In the genomic region with DNA sequence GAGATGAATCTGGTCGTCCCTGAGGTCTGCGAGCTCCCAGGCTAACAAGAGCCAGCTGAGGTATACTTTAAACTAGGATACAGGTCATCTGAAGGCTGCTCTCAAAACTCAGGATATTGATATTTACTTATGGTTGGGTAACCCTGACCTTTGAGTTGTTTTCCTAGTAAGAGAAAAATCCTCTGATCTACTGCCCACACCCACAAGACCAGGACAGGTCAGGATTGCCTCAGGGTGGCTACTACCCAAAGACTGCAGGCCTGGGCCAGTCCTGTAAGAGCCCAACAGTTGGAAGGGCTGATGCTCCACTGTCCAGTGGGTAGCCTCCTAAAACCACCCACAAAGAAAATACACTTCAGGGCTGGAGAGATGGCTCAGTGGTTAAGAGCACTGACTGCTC, we compare ENCODE assay signal across 29 mouse cellular contexts. TPM values are rescaled to one million over a fixed set of nuclear protein-coding genes. Genes with fewer than 3 reads are reported as not detected.
DNase-seq lines count a peak whose midpoint lies in the region; ATAC-seq and TF ChIP-seq lines count a peak whose summit lies in the region.
"Had no signal": no experiment of that assay in that cellular context is flagged by ENCODE, and none has a peak within 500 bp of the region (broad histone marks: within the 10 kb centered on the region; RNA-seq: fewer than 3 reads in every experiment).

No protein-coding gene starts in this region.

- no peak overlapping the region for H3K4me3 ChIP-seq in intestine, postnatal 0 days (ENCODE audit: low read depth, low read length)
- H3K4me3 ChIP-seq in intestine, embryonic 15.5 days (replicated peaks), result no peak overlapping the region
- no peak overlapping the region for H3K4me3 ChIP-seq in liver, embryonic 14.5 days (ENCODE audit: insufficient read depth in 1 of 2, low read depth in 2 of 2, low read length in 2 of 2)
- no peak overlapping the region for H3K4me3 ChIP-seq in stomach, postnatal 0 days (ENCODE audit: low read depth, low read length)
- H3K4me3 ChIP-seq: heart, embryonic 10.5 days; hindbrain, embryonic 12.5 days; left cerebral cortex, adult 2 months; limb, embryonic 12.5 days; neural tube, embryonic 13.5 days had no signal

- no peak overlapping the region for H3K9ac ChIP-seq in intestine, postnatal 0 days (ENCODE audit: low read depth, low read length)
- no peak overlapping the region for H3K9ac ChIP-seq in intestine, embryonic 15.5 days
- H3K9ac ChIP-seq in liver, embryonic 14.5 days (replicated peaks), result no peak overlapping the region
- H3K9ac ChIP-seq in stomach, postnatal 0 days (ENCODE audit: low read length), result no peak overlapping the region
- H3K9ac ChIP-seq: hindbrain, embryonic 12.5 days; limb, embryonic 12.5 days; neural tube, embryonic 13.5 days had no signal

- no peak for TF ChIP-seq CTCF in intestine, postnatal 0 days (IDR thresholded peaks at IDR 0.05; ENCODE audit: low read depth)
- TF ChIP-seq CTCF in liver, embryonic 14.5 days (IDR thresholded peaks at IDR 0.05; ENCODE audit: low read depth), result no peak
- TF ChIP-seq CTCF in stomach, postnatal 0 days (IDR thresholded peaks at IDR 0.05; ENCODE audit: low read depth), result no peak

- DNase-seq in liver, result peak; percentile 26
- DNase-seq in liver, embryonic 14.5 days (ENCODE audit: low read depth in 3 of 3, low spot score in 3 of 3), result peak; percentile 22 to 31 (median 26)
- DNase-seq in stomach, postnatal 0 days (ENCODE audit: low spot score), result no peak
- DNase-seq in gastrocnemius, adult 8-10 months (ENCODE audit: low spot score in 2 of 2), result no peak
- no peak for DNase-seq in lung, postnatal 14 days
- DNase-seq: adrenal gland, postnatal 14 days; cerebellum, adult 11 months; cerebellum, adult 9-10 months; cerebellum, postnatal 36 days; gastrocnemius, postnatal 25 days; heart, adult 11 months; heart, postnatal 36 days; kidney, adult 8-10 months; kidney, postnatal 14 days; lung, adult 2 months; lung, postnatal 10 days; thymus, adult 2 months; thymus, postnatal 36 days had no signal

- no peaks in the 10 kb centered on the region for H3K4me1 ChIP-seq in intestine, postnatal 0 days (replicated peaks; ENCODE audit: control insufficient read depth, insufficient read depth, low read length)
- H3K4me1 ChIP-seq in intestine, embryonic 15.5 days (replicated peaks), result no peaks in the 10 kb centered on the region
- H3K4me1 ChIP-seq in liver, embryonic 14.5 days (replicated peaks; ENCODE audit: control insufficient read depth in 2 of 2, insufficient read depth in 2 of 2, low read length in 1 of 2), result no peaks in the 10 kb centered on the region; a peak in 1 of 4 replicates
- no peaks in the 10 kb centered on the region for H3K4me1 ChIP-seq in stomach, postnatal 0 days (replicated peaks; ENCODE audit: control insufficient read depth, insufficient read depth)
- H3K4me1 ChIP-seq: hindbrain, embryonic 12.5 days; limb, embryonic 12.5 days; neural tube, embryonic 13.5 days had no signal

- no peak for TF ChIP-seq EP300 in liver, embryonic 14.5 days (IDR thresholded peaks at IDR 0.05; ENCODE audit: low read depth)
- TF ChIP-seq EP300 in stomach, postnatal 0 days (optimal IDR thresholded peaks at IDR 0.05), result no peak

- H3K27ac ChIP-seq in intestine, postnatal 0 days (ENCODE audit: low read depth, low read length), result no peak overlapping the region
- H3K27ac ChIP-seq in intestine, embryonic 15.5 days, result no peak overlapping the region
- no peak overlapping the region for H3K27ac ChIP-seq in liver, embryonic 14.5 days
- no peak overlapping the region for H3K27ac ChIP-seq in stomach, postnatal 0 days (replicated peaks)
- H3K27ac ChIP-seq: heart, embryonic 10.5 days; hindbrain, embryonic 12.5 days; hindbrain, postnatal 0 days; left cerebral cortex, adult 2 months; limb, embryonic 12.5 days; neural tube, embryonic 13.5 days had no signal

- WGBS in intestine, postnatal 0 days, result 48% methylated on average over 2 of the region's 2 CpGs
- 69% methylated on average over 2 of the region's 2 CpGs for WGBS in intestine, embryonic 15.5 days
- 34% methylated on average over 2 of the region's 2 CpGs for WGBS in liver, embryonic 14.5 days (ENCODE audit: insufficient replicate concordance)
- WGBS in stomach, postnatal 0 days, result 55% methylated on average over 2 of the region's 2 CpGs

- 0 out of 2 replicates have a peak, but pooled peaks have one; percentile 53 for ATAC-seq in intestine, postnatal 0 days
- ATAC-seq in intestine, embryonic 15.5 days, result no peak
- peak; percentile 82 for ATAC-seq in liver, embryonic 14.5 days (ENCODE audit: insufficient read depth)
- ATAC-seq in stomach, postnatal 0 days (ENCODE audit: low FRiP score, low TSS enrichment), result peak; percentile 88
- ATAC-seq: forebrain, embryonic 14.5 days; hindbrain, postnatal 0 days had no signal

- no peak overlapping the region for H3K4me2 ChIP-seq in intestine, postnatal 0 days (replicated peaks; ENCODE audit: low read depth)
- H3K4me2 ChIP-seq in intestine, embryonic 15.5 days (replicated peaks), result no peak overlapping the region
- no peak overlapping the region for H3K4me2 ChIP-seq in liver, embryonic 14.5 days (ENCODE audit: low read depth)
- no peak overlapping the region for H3K4me2 ChIP-seq in stomach, postnatal 0 days (replicated peaks; ENCODE audit: low read depth)
- H3K4me2 ChIP-seq: hindbrain, embryonic 12.5 days; limb, embryonic 12.5 days; midbrain, embryonic 11.5 days; neural tube, embryonic 13.5 days had no signal

- no peaks in the 10 kb centered on the region for H3K27me3 ChIP-seq in intestine, postnatal 0 days (replicated peaks; ENCODE audit: control insufficient read depth, insufficient read depth, low read length)
- no peaks in the 10 kb centered on the region for H3K27me3 ChIP-seq in intestine, embryonic 15.5 days (replicated peaks)
- no peaks in the 10 kb centered on the region for H3K27me3 ChIP-seq in liver, embryonic 14.5 days (ENCODE audit: control insufficient read depth, insufficient read depth, low read length)
- H3K27me3 ChIP-seq in stomach, postnatal 0 days (ENCODE audit: control insufficient read depth, insufficient read depth, low read length), result no peaks in the 10 kb centered on the region
- H3K27me3 ChIP-seq: hindbrain, embryonic 12.5 days; limb, embryonic 12.5 days; neural tube, embryonic 13.5 days had no signal

- no peaks in the 10 kb centered on the region for H3K9me3 ChIP-seq in intestine, postnatal 0 days (ENCODE audit: control insufficient read depth)
- H3K9me3 ChIP-seq in intestine, embryonic 15.5 days, result no peaks in the 10 kb centered on the region
- no peaks in the 10 kb centered on the region for H3K9me3 ChIP-seq in liver, embryonic 14.5 days (ENCODE audit: control insufficient read depth, low read length)
- H3K9me3 ChIP-seq in stomach, postnatal 0 days (ENCODE audit: control insufficient read depth, low read length), result no peaks in the 10 kb centered on the region
- H3K9me3 ChIP-seq: heart, embryonic 10.5 days had no signal

- no peaks in the 10 kb centered on the region for H3K36me3 ChIP-seq in intestine, postnatal 0 days (ENCODE audit: control insufficient read depth, insufficient read depth)
- no peaks in the 10 kb centered on the region for H3K36me3 ChIP-seq in intestine, embryonic 15.5 days
- H3K36me3 ChIP-seq in liver, embryonic 14.5 days (replicated peaks; ENCODE audit: control insufficient read depth, insufficient read depth, low read depth), result no peaks in the 10 kb centered on the region
- H3K36me3 ChIP-seq in stomach, postnatal 0 days (ENCODE audit: control insufficient read depth, insufficient read depth, low read length), result no peaks in the 10 kb centered on the region
- H3K36me3 ChIP-seq: G1E; heart, embryonic 10.5 days; hindbrain, embryonic 12.5 days; limb, embryonic 12.5 days; neural tube, embryonic 13.5 days had no signal

RNA-seq across cellular contexts. Expression of a gene that starts 22.8 kb away (rescaled TPM):
- polyA plus RNA-seq in intestine, postnatal 0 days (2015; fragmentation: Nextera tagmentation; extraction: Ambion mirVana), result 327 and 338 TPM in 2 replicates
- polyA plus RNA-seq in intestine, embryonic 15.5 days (2015; fragmentation: Nextera tagmentation; extraction: Ambion mirVana), result 174 and 190 TPM in 2 replicates
- 74.4 and 91.3 TPM in 2 replicates for polyA plus RNA-seq in liver, embryonic 14.5 days (2012; rRNA removed)
- 48.9 and 52.5 TPM in 2 replicates for polyA plus RNA-seq in liver, embryonic 14.5 days (2014; fragmentation: Nextera tagmentation; extraction: Ambion mirVana)
- polyA plus RNA-seq in stomach, postnatal 0 days (2015; fragmentation: Nextera tagmentation; extraction: Ambion mirVana), result 115 and 125 TPM in 2 replicates
- 10 to 100 TPM; 59.5 to 93.6 (median 76.7) TPM for total RNA-seq in gastrocnemius, adult 8-10 months (2022)
- polyA plus RNA-seq: G1E had no signal

Comparison
In these comparisons a context has a peak if more than half of its experiments do, and no peak if none do; other contexts are left out.
1. DNase-seq: peak in liver (single experiment) and liver, embryonic 14.5 days (3 of 3); none in stomach, postnatal 0 days (single experiment), gastrocnemius, adult 8-10 months (0 of 2) and lung, postnatal 14 days (single experiment).